Mouse (Mus musculus) stomach, postnatal 0 days (tissue): ENCODE data around the gene A130010J15Rik. TPM values are rescaled to one million over a fixed set of nuclear protein-coding genes. Genes with fewer than 3 reads are reported as not detected.

ENCODE experiments used
- ATAC-seq: fragments of 200-750 bp; cut with Nextera tagmentation; 2 replicates; pipeline ENCODE4 v1.8.0; 2017; ENCODE audit not compliant: low FRiP score, low TSS enrichment
- DNase-seq: peaks from one replicate; pipeline ENCODE4 v3.0.0-alpha.2; 2016; ENCODE audit warnings: low spot score
- H3K27ac ChIP-seq: fragments of 300-500 bp; sonication (generic); replicated peaks from 2 replicates; pipeline ENCODE4 v1.5.1; 2014; ENCODE audit warnings: mild to moderate bottlenecking, control low read depth
- H3K27me3 ChIP-seq: fragments of 300-500 bp; sonication (generic); 2 replicates; pipeline ENCODE4 v1.6.1; 2014; ENCODE audit warnings: low read length; ENCODE audit not compliant: control insufficient read depth, insufficient read depth
- H3K36me3 ChIP-seq: fragments of 300-500 bp; sonication (generic); 2 replicates; pipeline ENCODE4 v1.6.1; 2014; ENCODE audit warnings: low read length, mixed read lengths; ENCODE audit not compliant: control insufficient read depth, insufficient read depth
- H3K4me1 ChIP-seq: fragments of 300-500 bp; sonication (generic); replicated peaks from 2 replicates; pipeline ENCODE4 v1.6.1; 2014; ENCODE audit warnings: antibody characterized with exemption; ENCODE audit not compliant: control insufficient read depth, insufficient read depth
- H3K4me2 ChIP-seq: fragments of 300-500 bp; sonication (generic); replicated peaks from 2 replicates; pipeline ENCODE4 v1.6.1; 2014; ENCODE audit warnings: low read depth, mild to moderate bottlenecking, control low read depth, moderate library complexity
- H3K4me3 ChIP-seq: fragments of 300-500 bp; sonication (generic); 2 replicates; pipeline ENCODE4 v1.5.1; 2014; ENCODE audit warnings: low read depth, low read length, control low read depth
- H3K9ac ChIP-seq: fragments of 300-500 bp; sonication (generic); 2 replicates; pipeline ENCODE4 v1.6.1; 2014; ENCODE audit warnings: mild to moderate bottlenecking, low read length, control low read depth, mixed read lengths
- H3K9me3 ChIP-seq: fragments of 300-500 bp; sonication (generic); 2 replicates; pipeline ENCODE4 v1.6.1; 2016; ENCODE audit warnings: low read length; ENCODE audit not compliant: control insufficient read depth
- CTCF ChIP-seq: IDR thresholded peaks from 2 replicates; pipeline ENCODE4 v1.5.1; 2016; ENCODE audit warnings: antibody characterized with exemption, low read depth, mild to moderate bottlenecking, moderate library complexity
- EP300 ChIP-seq: optimal IDR thresholded peaks from 2 replicates; pipeline ENCODE3; 2016; ENCODE audit warnings: antibody characterized with exemption
- WGBS: fragments of 180-500 bp; shearing (Covaris S2); extraction: QIAGEN DNeasy Blood & Tissue Kit; methylation state at CpG from one replicate; pipeline ENCODE4 v1.1.7; 2014; 5-methylcytosine and 5-hydroxymethylcytosine counted together
- polyA plus RNA-seq: library from polyadenylated mRNA; unstranded; fragments of >200 nt; fragmentation: Nextera tagmentation; extraction: Ambion mirVana; gene quantifications from 2 replicates; pipeline ENCODE4 v1.2.1, GENCODE M21; 2015

The A130010J15Rik gene
- polyA plus RNA-seq: 11.4 and 11.7 TPM in 2 replicates

DNA sequence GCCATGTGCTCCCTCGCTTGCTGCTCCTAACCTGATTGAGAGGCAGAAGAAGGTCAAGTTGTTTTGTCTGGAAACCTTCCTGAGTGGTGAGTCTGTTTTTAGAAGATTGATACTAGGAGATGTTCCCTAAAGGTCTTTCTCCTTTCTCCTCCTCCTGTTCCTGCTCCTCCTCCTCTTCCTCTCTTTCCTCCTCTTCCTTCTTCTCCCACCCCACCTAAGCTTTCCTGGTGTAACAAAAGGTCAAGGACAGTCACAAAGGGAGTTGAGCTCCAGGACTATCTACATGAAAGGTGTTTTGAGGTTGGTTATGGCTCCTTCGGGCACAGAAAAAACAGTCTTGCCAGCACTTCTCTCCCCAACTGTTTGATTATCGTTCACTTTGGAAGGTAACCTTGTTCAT, at the start of gene A130010J15Rik:
Gene A130010J15Rik, plus strand, starts transcription at position 301 of the 400 bp plus-strand sequence.
- Histone ChIP-seq H3K4me2 (no peak within 1 kb of the TSS), H3K4me3 (no peak within 1 kb of the TSS), H3K27me3 (no peaks in the 10 kb centered on the region), H3K9ac (no peak within 1 kb of the TSS), H3K27ac (0 out of 2 replicates have a peak within 1 kb of the TSS, but pooled peaks have one; percentile 8), H3K9me3 (no peaks in the 10 kb centered on the region), H3K4me1 (no peaks in the 10 kb centered on the region), H3K36me3 (no peaks in the 10 kb centered on the region)
- ATAC-seq: no peak
- WGBS: 91% methylated on average over 3 of the region's 3 CpGs
- DNase-seq: no peak
- TF ChIP-seq EP300: no peak
- TF ChIP-seq CTCF: no peak

- WGBS: 91% methylated on average over 7 of the region's 7 CpGs
- Histone ChIP-seq H3K27ac (no peak overlapping the region), H3K9me3 (no peaks in the 10 kb centered on the region), H3K4me1 (no peaks in the 10 kb centered on the region), H3K27me3 (no peaks in the 10 kb centered on the region), H3K36me3 (peaks cover 35% of the 10 kb centered on the region), H3K4me2 (no peak overlapping the region), H3K9ac (no peak overlapping the region), H3K4me3 (no peak overlapping the region)
- no peak for DNase-seq
- TF ChIP-seq CTCF (no peak), EP300 (no peak)
- no peak for ATAC-seq
Observed at GRCm38 (mm10) chr1:193122793-193123192, 45.1 kb upstream of the A130010J15Rik start.

- H3K27me3 ChIP-seq: no peaks in the 10 kb centered on the region
- 98% methylated on average over 6 of the region's 6 CpGs for WGBS
- H3K4me2 ChIP-seq: no peak overlapping the region
- no peaks in the 10 kb centered on the region for H3K4me1 ChIP-seq
- H3K9me3 ChIP-seq: no peaks in the 10 kb centered on the region
- H3K27ac ChIP-seq: no peak overlapping the region
- ATAC-seq: no peak
- no peak overlapping the region for H3K9ac ChIP-seq
- peaks cover 33% of the 10 kb centered on the region for H3K36me3 ChIP-seq
- TF ChIP-seq EP300 (no peak), CTCF (no peak)
- H3K4me3 ChIP-seq: no peak overlapping the region
- no peak for DNase-seq
Observed at GRCm38 (mm10) chr1:193123290-193123689, 44.6 kb upstream of the A130010J15Rik start.

GRCm38 (mm10) chr1:193125835-193126234, 42.0 kb upstream of the A130010J15Rik start:
- Histone ChIP-seq H3K9ac (no peak overlapping the region), H3K27ac (no peak overlapping the region), H3K36me3 (peaks cover 26% of the 10 kb centered on the region), H3K9me3 (no peaks in the 10 kb centered on the region), H3K27me3 (no peaks in the 10 kb centered on the region), H3K4me2 (no peak overlapping the region), H3K4me1 (0 out of 2 replicates have a peak, but pooled peaks cover 2% of the 10 kb centered on the region), H3K4me3 (no peak overlapping the region)
- no peak for ATAC-seq
- no peak for DNase-seq
- WGBS: 72% methylated on average over 4 of the region's 4 CpGs
- TF ChIP-seq CTCF: peak; percentile 47
- TF ChIP-seq EP300: no peak

GRCm38 (mm10) chr1:193128055-193128454, 39.8 kb upstream of the A130010J15Rik start:
- no peak overlapping the region for H3K4me2 ChIP-seq
- H3K36me3 ChIP-seq: peaks cover 8% of the 10 kb centered on the region
- H3K9me3 ChIP-seq: no peaks in the 10 kb centered on the region
- no peak for ATAC-seq
- H3K27me3 ChIP-seq: no peaks in the 10 kb centered on the region
- WGBS: 89% methylated on average over 6 of the region's 6 CpGs
- no peak overlapping the region for H3K4me3 ChIP-seq
- 0 out of 2 replicates have a peak, but pooled peaks cover 2% of the 10 kb centered on the region for H3K4me1 ChIP-seq
- TF ChIP-seq EP300: no peak
- no peak for TF ChIP-seq CTCF
- no peak overlapping the region for H3K27ac ChIP-seq
- no peak overlapping the region for H3K9ac ChIP-seq
- DNase-seq: no peak

GRCm38 (mm10) chr1:193129321-193129720, 38.5 kb upstream of the A130010J15Rik start:
- Histone ChIP-seq H3K4me2 (peak overlapping the region; percentile 73), H3K4me3 (peak overlapping the region; percentile 91), H3K36me3 (peaks cover 5% of the 10 kb centered on the region; the same call in 1 of the 2 replicates), H3K9me3 (no peaks in the 10 kb centered on the region), H3K27me3 (no peaks in the 10 kb centered on the region), H3K27ac (no peak overlapping the region), H3K9ac (peak overlapping the region; percentile 85), H3K4me1 (0 out of 2 replicates have a peak, but pooled peaks cover 2% of the 10 kb centered on the region)
- DNase-seq (no peak), ATAC-seq (no peak)
- WGBS: 16% methylated on average over 5 of the region's 5 CpGs
- no peak for TF ChIP-seq CTCF
- no peak for TF ChIP-seq EP300
